Mouse (Mus musculus) embryonic facial prominence, embryonic 10.5 days (tissue): Measurements from ENCODE around the gene Gm26965. TPM values are rescaled to one million over a fixed set of nuclear protein-coding genes. Genes with fewer than 3 reads are reported as not detected.
A peak's percentile ranks its signal among the peaks of the same experiment; 100 is the strongest.
"Not testable (repeated sequence)": the region's sequence is repeated elsewhere in the genome, so short reads cannot be mapped to it uniquely, and the experiment has no call there.

Experiments used
- DNase-seq: peaks from one replicate; pipeline ENCODE4 v3.0.0-alpha.2; 2017; ENCODE audit warnings: low spot score
- H3K27ac ChIP-seq: fragments of 300-500 bp; sonication (generic); replicated peaks from 2 replicates; pipeline ENCODE4 v1.5.1; 2016; ENCODE audit warnings: mild to moderate bottlenecking
- H3K27me3 ChIP-seq: fragments of 300-500 bp; sonication (generic); replicated peaks from 2 replicates; pipeline ENCODE4 v1.6.1; 2016; ENCODE audit warnings: low read depth, mild to moderate bottlenecking; ENCODE audit not compliant: poor library complexity, severe bottlenecking
- H3K36me3 ChIP-seq: fragments of 300-500 bp; sonication (generic); replicated peaks from 2 replicates; pipeline ENCODE4 v1.6.1; 2016; ENCODE audit warnings: mild to moderate bottlenecking, moderate library complexity
- H3K4me1 ChIP-seq: fragments of 300-500 bp; sonication (generic); 2 replicates; pipeline ENCODE4 v1.6.1; 2016
- H3K4me3 ChIP-seq: fragments of 300-500 bp; sonication (generic); 2 replicates; pipeline ENCODE4 v1.5.1; 2016; ENCODE audit warnings: mild to moderate bottlenecking, moderate library complexity
- H3K9me3 ChIP-seq: fragments of 300-500 bp; sonication (generic); 2 replicates; pipeline ENCODE4 v1.6.1; 2016; ENCODE audit warnings: mild to moderate bottlenecking
- WGBS: fragments of 180-500 bp; shearing (Covaris S2); methylation state at CpG from one replicate; pipeline ENCODE4 v1.1.7; 2016; 5-methylcytosine and 5-hydroxymethylcytosine counted together
- polyA plus RNA-seq: library from polyadenylated mRNA; unstranded; fragments of >200 nt; fragmentation: Nextera tagmentation; extraction: Ambion mirVana; gene quantifications from 2 replicates; pipeline ENCODE4 v1.2.1, GENCODE M21; 2016

Gene Gm26965
- polyA plus RNA-seq, 1 experiment from 2014 or later: not detected

DNA sequence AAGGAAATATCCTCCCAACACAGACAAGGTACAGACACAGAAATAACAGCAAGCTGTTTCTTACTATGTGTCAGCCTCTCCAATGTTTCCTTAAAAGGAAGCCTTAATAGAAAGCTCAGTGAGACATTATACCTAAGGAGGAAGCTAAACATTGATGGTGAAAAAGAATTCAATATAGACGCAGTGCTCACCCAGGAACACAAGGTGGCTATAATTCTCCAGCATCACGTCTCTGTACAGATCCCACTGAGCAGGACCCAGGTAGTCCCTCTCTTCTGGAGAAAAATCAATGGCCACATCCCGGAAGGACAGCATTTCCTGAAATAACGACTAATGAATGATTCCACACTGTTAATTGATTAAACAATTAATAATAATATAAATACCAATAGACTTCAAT lies 44.4 kb downstream of the Gm26965 start:
- WGBS: 73% methylated on average over 4 of the region's 4 CpGs
- Histone ChIP-seq H3K4me3 (no peak overlapping the region), H3K9me3 (no peaks in the 10 kb centered on the region), H3K27ac (no peak overlapping the region), H3K36me3 (0 out of 2 replicates have a peak, but pooled peaks cover 4% of the 10 kb centered on the region), H3K27me3 (no peaks in the 10 kb centered on the region), H3K4me1 (peaks cover 9% of the 10 kb centered on the region)
- no peak for DNase-seq

DNA sequence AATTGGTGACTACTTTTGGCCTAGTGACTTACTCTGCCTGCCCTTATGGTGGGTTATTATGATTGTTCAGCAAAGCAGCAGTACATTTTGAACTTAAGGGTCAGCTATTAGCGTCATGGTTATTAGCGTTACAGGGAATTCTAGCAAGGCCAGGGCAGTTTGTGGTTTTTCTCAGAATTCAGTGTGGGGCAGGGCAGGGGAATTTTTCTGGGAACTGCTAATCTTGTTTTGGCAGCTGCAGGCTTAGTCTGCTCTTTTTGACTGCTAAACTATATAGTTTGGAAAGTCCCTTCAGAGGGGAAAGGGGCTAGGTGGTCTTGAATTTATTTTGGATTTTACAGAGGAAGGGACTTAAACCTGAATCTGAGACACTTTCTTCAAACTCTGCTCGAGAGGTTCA lies 56.7 kb downstream of the Gm26965 start:
- no peak overlapping the region for H3K27ac ChIP-seq

DNA sequence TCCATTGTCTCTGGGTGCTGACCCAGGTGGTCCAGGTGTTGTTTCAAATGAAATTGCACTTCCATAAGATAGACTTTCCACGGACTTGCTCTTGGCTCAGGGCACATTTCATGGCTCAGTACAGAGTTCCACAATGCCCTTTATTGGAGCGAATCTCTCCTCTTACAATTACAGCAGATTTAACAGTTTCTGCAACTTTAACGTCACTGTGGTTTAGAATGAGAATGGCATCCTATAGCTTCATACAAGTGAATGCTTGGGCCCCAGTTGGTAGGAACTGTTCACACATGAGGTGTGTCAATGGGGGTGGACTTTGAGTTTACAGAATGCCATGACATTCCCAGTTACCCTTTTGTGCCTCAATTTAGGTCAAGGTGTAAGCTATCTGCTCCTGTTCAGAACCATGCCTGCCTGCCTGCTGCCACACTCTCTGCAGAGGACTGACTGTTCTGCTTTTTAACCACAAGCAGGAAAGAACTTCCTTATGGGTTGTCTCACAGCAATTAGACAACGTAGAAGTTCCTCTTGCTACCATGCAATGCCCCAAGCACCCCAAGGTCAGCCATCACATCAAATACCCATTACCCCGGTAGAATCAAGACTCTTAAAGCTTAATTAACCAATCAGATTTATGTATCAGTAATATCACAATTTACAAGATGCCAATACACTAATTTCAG lies 62.3 kb downstream of the Gm26965 start:
- H3K27ac ChIP-seq, DNase-seq, H3K36me3 ChIP-seq, H3K4me1 ChIP-seq, H3K4me3 ChIP-seq, H3K27me3 ChIP-seq, H3K9me3 ChIP-seq: not testable (repeated sequence)
- 88% methylated on average over 3 of the region's 5 CpGs for WGBS

More for the DNA sequence above, 56.7 kb downstream of the Gm26965 start:
- Histone ChIP-seq H3K27me3 (no peaks in the 10 kb centered on the region), H3K36me3 (peaks cover 26% of the 10 kb centered on the region), H3K9me3 (peaks cover 2% of the 10 kb centered on the region; the same call in 1 of the 2 replicates), H3K4me1 (no peaks in the 10 kb centered on the region), H3K4me3 (no peak overlapping the region)
- no peak for DNase-seq
- WGBS: 83% methylated on average over 3 of the region's 3 CpGs

DNA sequence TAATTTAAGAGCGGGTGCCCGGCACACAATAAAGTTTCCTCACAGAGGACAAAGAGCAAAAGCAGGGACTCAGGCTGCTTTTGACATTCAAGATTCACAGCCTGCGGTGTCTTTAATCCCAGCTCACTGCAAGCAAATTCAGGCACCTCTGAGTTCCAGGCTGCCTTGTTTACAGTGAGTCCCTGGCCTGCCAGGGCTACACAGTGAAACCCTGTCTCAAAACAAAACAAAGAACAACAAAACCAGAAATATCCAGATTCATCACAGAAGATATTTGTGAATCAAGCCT lies 74.0 kb downstream of the Gm26965 start:
- no peak for DNase-seq
- WGBS: 12% methylated on average over 3 of the region's 3 CpGs

DNA sequence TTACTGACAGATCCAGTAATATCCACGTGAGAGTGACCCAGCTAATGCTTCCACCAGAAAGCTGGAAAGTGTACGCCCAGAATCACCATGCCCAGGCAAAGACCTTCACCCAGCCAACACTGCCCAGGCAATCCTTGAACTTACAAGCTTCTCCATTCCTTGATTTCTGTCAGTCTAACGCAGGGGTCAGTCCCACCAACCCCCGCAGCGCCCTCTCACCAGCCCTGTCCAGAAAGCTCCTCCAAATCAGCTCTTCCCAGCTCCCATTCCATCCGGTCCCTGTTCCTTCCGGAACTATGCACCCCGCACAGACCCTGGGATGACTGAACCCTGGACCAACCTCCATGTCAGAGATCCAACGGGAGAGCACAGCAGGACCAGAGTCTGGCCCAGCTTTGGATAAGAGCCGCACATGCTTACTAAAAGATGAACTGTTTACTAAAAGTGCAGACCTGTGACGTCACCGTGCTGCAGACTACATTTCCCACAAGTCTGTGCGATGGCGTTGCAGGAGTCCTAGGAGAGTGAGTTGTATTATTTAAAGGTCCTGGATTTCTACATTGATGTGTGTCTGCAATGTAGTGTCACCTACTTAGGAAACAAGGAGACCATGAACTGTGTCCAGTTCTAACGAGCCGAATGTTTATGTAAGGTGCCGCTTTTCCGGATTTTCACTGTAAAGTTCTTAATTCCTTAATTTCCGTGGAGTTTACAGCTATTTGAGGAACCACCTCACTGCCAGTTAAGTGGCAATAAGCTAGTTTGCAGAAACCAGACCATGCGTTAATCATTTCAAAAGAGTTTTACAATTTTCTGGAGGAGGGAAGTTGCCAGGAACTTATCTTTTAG lies 74.6 kb downstream of the Gm26965 start, which contains the start of gene Zfp874a:
Gene Zfp874a, minus strand, starts transcription at position 453 of the 849 bp plus-strand sequence.
- Histone ChIP-seq H3K9me3 (peaks cover 2% of the 10 kb centered on the region; the same call in 1 of the 2 replicates), H3K4me3 (peak within 1 kb of the TSS; percentile 68), H3K4me1 (peaks cover 7% of the 10 kb centered on the region; the same call in 1 of the 2 replicates), H3K36me3 (peaks cover 17% of the 10 kb centered on the region), H3K27ac (peak within 1 kb of the TSS; percentile 72), H3K27me3 (no peaks in the 10 kb centered on the region)
- 2% methylated on average over 20 of the region's 20 CpGs for WGBS
- DNase-seq: peak; percentile 76

More for the DNA sequence above, 74.0 kb downstream of the Gm26965 start:
- Histone ChIP-seq H3K27me3 (no peaks in the 10 kb centered on the region), H3K4me3 (peak overlapping the region; percentile 68), H3K36me3 (peaks cover 11% of the 10 kb centered on the region), H3K27ac (peak overlapping the region; percentile 72), H3K4me1 (peaks cover 7% of the 10 kb centered on the region; the same call in 1 of the 2 replicates), H3K9me3 (no peaks in the 10 kb centered on the region)

Other genes with a start within 250 kb of the Gm26965 start
- 1.2 and 1.6 TPM in 2 replicates for gene Zfp458, start 247.7 kb downstream of the Gm26965 start, polyA plus RNA-seq
- 0.32 and 0.62 TPM in 2 replicates for gene Zfp457, start 219.7 kb downstream of the Gm26965 start, polyA plus RNA-seq
- gene Zfp595, start 193.6 kb downstream of the Gm26965 start, polyA plus RNA-seq: 1.5 and 1.8 TPM in 2 replicates
- 0.52 TPM in 1 of 2 replicates, not detected in the other for gene Gm28044, start 165.6 kb downstream of the Gm26965 start, polyA plus RNA-seq
- gene Zfp953, start 165.5 kb downstream of the Gm26965 start, polyA plus RNA-seq: 0.79 and 0.92 TPM in 2 replicates
- gene Gm28041, start 150.4 kb downstream of the Gm26965 start, polyA plus RNA-seq: not detected in 2 replicates
- 0.64 and 1.4 TPM in 2 replicates for gene Zfp456, start 150.3 kb downstream of the Gm26965 start, polyA plus RNA-seq
- 4.2 and 4.5 TPM in 2 replicates for gene Zfp429, start 126.3 kb downstream of the Gm26965 start, polyA plus RNA-seq
- 1.5 and 1.6 TPM in 2 replicates for gene Zfp459, start 104.7 kb downstream of the Gm26965 start, polyA plus RNA-seq
- gene Zfp874a, start 74.5 kb downstream of the Gm26965 start, polyA plus RNA-seq: 8.7 and 11.7 TPM in 2 replicates
- gene Zfp874b, start 41.9 kb downstream of the Gm26965 start, polyA plus RNA-seq: 2.0 and 2.8 TPM in 2 replicates
- 15.3 and 17.1 TPM in 2 replicates for gene Zfp58, start 25.6 kb downstream of the Gm26965 start, polyA plus RNA-seq
- gene Zfp87, start within 50 bp of the Gm26965 start, polyA plus RNA-seq: 23.5 and 23.9 TPM in 2 replicates
- gene Zfp748, start 27.7 kb upstream of the Gm26965 start, polyA plus RNA-seq: 15.7 and 15.8 TPM in 2 replicates
- 3.5 and 4.1 TPM in 2 replicates for gene Zfp729b, start 83.6 kb upstream of the Gm26965 start, polyA plus RNA-seq
- 0.15 TPM in 1 of 2 replicates, not detected in the other for gene Gm49345, start 111.6 kb upstream of the Gm26965 start, polyA plus RNA-seq
- 2.4 and 2.5 TPM in 2 replicates for gene Zfp729a, start 111.6 kb upstream of the Gm26965 start, polyA plus RNA-seq
- gene Zfp738, start 160.9 kb upstream of the Gm26965 start, polyA plus RNA-seq: 11.2 and 11.3 TPM in 2 replicates
- 6.4 and 7.8 TPM in 2 replicates for gene Zfp65, start 203.0 kb upstream of the Gm26965 start, polyA plus RNA-seq
- 4.2 and 4.9 TPM in 2 replicates for gene Zfp85, start 229.1 kb upstream of the Gm26965 start, polyA plus RNA-seq